9 mouse cellular contexts compared by ENCODE assay signal in the genomic region with DNA sequence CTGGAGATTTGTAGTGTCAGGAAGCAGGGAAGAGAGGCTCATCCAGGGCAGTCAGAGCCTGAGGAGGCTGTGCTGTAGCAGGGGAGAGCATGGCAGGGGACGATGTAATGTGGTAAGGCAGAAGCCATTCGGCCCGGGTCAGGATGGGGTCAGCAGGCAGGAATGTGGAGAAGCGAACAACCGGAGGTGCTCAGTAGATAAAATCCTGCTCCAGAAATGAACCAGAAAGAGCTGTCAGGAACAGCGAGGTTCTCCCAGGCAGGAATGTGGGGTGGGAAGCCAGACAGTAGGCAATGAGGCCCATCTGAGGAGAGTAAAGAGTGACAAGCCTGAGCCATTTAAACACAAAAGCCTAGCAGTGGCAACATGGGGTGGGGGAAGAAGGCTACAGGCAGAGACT.
DNase-seq lines count a peak whose midpoint lies in the region; ATAC-seq and TF ChIP-seq lines count a peak whose summit lies in the region.
"Had no signal": no experiment of that assay in that cellular context is flagged by ENCODE, and none has a peak within 500 bp of the region (broad histone marks: within the 10 kb centered on the region; RNA-seq: fewer than 3 reads in every experiment).

No protein-coding gene starts in this region.

- WGBS in heart, adult 2 months, result 23% methylated on average over 6 of the region's 6 CpGs
- WGBS in hindbrain, embryonic 10.5 days, result 7% methylated on average over 6 of the region's 6 CpGs
- WGBS in liver, embryonic 16.5 days (ENCODE audit: insufficient replicate concordance), result 74% methylated on average over 6 of the region's 6 CpGs
- 93% methylated on average over 6 of the region's 6 CpGs for WGBS in thymus, adult 2 months

- H3K79me2 ChIP-seq in heart, adult 2 months (replicated peaks; ENCODE audit: control insufficient read depth, insufficient read depth, low read length), result 0 out of 2 replicates have a peak, but pooled peaks cover 1% of the 10 kb centered on the region

- DNase-seq in heart, adult 2 months, result no peak
- no peak for DNase-seq in heart, adult 18-20 months
- DNase-seq in Muller cell, postnatal 12 days (ENCODE audit: inconsistent ontology term), result peak; percentile 83
- peak; percentile 47 for DNase-seq in hindbrain, embryonic 10.5 days (ENCODE audit: low spot score)
- no peak for DNase-seq in right cerebral cortex, postnatal 36 days (ENCODE audit: low spot score in 2 of 2)
- DNase-seq in thymus, adult 2 months, result no peak
- DNase-seq: layer of hippocampus, adult 9-11 months had no signal

- H3K9me3 ChIP-seq in hindbrain, embryonic 10.5 days, result no peaks in the 10 kb centered on the region
- no peaks in the 10 kb centered on the region for H3K9me3 ChIP-seq in liver, embryonic 16.5 days (replicated peaks; ENCODE audit: control insufficient read depth, low read length)

- intact Hi-C loops in heart, adult 2 months (cut with DNase I), result no loop called here

- H3K4me1 ChIP-seq in heart, adult 2 months (ENCODE audit: control insufficient read depth, insufficient read depth, low read length), result peaks cover 33% of the 10 kb centered on the region
- H3K4me1 ChIP-seq in hindbrain, embryonic 10.5 days (replicated peaks), result peaks cover 91% of the 10 kb centered on the region
- peaks cover 21% of the 10 kb centered on the region for H3K4me1 ChIP-seq in liver, embryonic 16.5 days (ENCODE audit: control insufficient read depth, low read depth, low read length)
- peaks cover 11% of the 10 kb centered on the region for H3K4me1 ChIP-seq in thymus, adult 2 months (replicated peaks; ENCODE audit: control insufficient read depth, insufficient read depth, low read length)

- no peak for TF ChIP-seq CTCF in heart, adult 2 months (IDR thresholded peaks at IDR 0.05)
- TF ChIP-seq CTCF in thymus, adult 2 months (IDR thresholded peaks at IDR 0.05; ENCODE audit: borderline replicate concordance, control insufficient read depth, extremely low read depth, insufficient read depth, low read length, poor library complexity), result no peak

- peak overlapping the region; percentile 9; the same call in 1 of the 2 replicates for H3K9ac ChIP-seq in heart, adult 2 months (ENCODE audit: low read depth, low read length)
- no peak overlapping the region for H3K9ac ChIP-seq in liver, embryonic 16.5 days (ENCODE audit: low read depth, low read length)

- H3K4me2 ChIP-seq in liver, embryonic 16.5 days (ENCODE audit: low read depth, low read length), result no peak overlapping the region

- peaks cover 13% of the 10 kb centered on the region for H3K36me3 ChIP-seq in heart, adult 2 months (ENCODE audit: control insufficient read depth, insufficient read depth, low read length)
- H3K36me3 ChIP-seq in hindbrain, embryonic 10.5 days, result peaks cover 35% of the 10 kb centered on the region
- no peaks in the 10 kb centered on the region for H3K36me3 ChIP-seq in liver, embryonic 16.5 days (ENCODE audit: control insufficient read depth, insufficient read depth)
- no peaks in the 10 kb centered on the region for H3K36me3 ChIP-seq in thymus, adult 2 months (ENCODE audit: control insufficient read depth, insufficient read depth, low read length)

- H3K27me3 ChIP-seq in heart, adult 2 months (ENCODE audit: control insufficient read depth, insufficient read depth, low read length), result no peaks in the 10 kb centered on the region
- H3K27me3 ChIP-seq in hindbrain, embryonic 10.5 days (ENCODE audit: insufficient read depth, poor library complexity, severe bottlenecking), result no peaks in the 10 kb centered on the region
- H3K27me3 ChIP-seq in liver, embryonic 16.5 days (ENCODE audit: control insufficient read depth, insufficient read depth, low read depth, low read length), result no peaks in the 10 kb centered on the region
- no peaks in the 10 kb centered on the region for H3K27me3 ChIP-seq in thymus, adult 2 months (ENCODE audit: control insufficient read depth, insufficient read depth, low read length)

- no peak for ATAC-seq in liver, embryonic 16.5 days (ENCODE audit: low read depth)
- ATAC-seq in activated CD4-positive, CD25-positive, alpha-beta regulatory T cell, adult 4 months, result no peak

- H3K27ac ChIP-seq in heart, adult 2 months, result peak overlapping the region; percentile 24
- peak overlapping the region; percentile 86 for H3K27ac ChIP-seq in hindbrain, embryonic 10.5 days
- 0 out of 2 replicates have a peak overlapping the region, but pooled peaks have one; percentile 3 for H3K27ac ChIP-seq in liver, embryonic 16.5 days (ENCODE audit: low read length)
- no peak overlapping the region for H3K27ac ChIP-seq in thymus, adult 2 months (ENCODE audit: control insufficient read depth, insufficient read depth, low read length)

- TF ChIP-seq POLR2A in heart, adult 2 months (IDR thresholded peaks at IDR 0.05; ENCODE audit: insufficient read depth, low read depth, low read length), result no peak
- no peak for TF ChIP-seq POLR2A in thymus, adult 2 months (IDR thresholded peaks at IDR 0.05; ENCODE audit: control insufficient read depth, extremely low read depth, insufficient read depth, low read length, poor library complexity)

- no peak for TF ChIP-seq EP300 in heart, adult 2 months (IDR thresholded peaks at IDR 0.05; ENCODE audit: insufficient read depth, low read depth, low read length)

- H3K4me3 ChIP-seq in heart, adult 2 months, result no peak overlapping the region
- H3K4me3 ChIP-seq in hindbrain, embryonic 10.5 days, result no peak overlapping the region
- no peak overlapping the region for H3K4me3 ChIP-seq in liver, embryonic 16.5 days (ENCODE audit: low read depth, low read length)
- no peak overlapping the region for H3K4me3 ChIP-seq in thymus, adult 2 months (ENCODE audit: control insufficient read depth, insufficient read depth, low read length)

Comparison
In these comparisons a context has a peak if more than half of its experiments do, and no peak if none do; other contexts are left out.
1. DNase-seq: peak in Muller cell, postnatal 12 days (single experiment) and hindbrain, embryonic 10.5 days (single experiment); none in heart, adult 2 months (0 of 2), heart, adult 18-20 months (0 of 2), right cerebral cortex, postnatal 36 days (0 of 2) and thymus, adult 2 months (single experiment).